Mouse (Mus musculus): ENCODE measurements at regions not wholly inside any gene's neighbourhood (a gene's known extent, or its start where the extent isn't known, plus 50 kb on each side); places are given as distances from the start of the nearest gene placed in this dataset.

DNA sequence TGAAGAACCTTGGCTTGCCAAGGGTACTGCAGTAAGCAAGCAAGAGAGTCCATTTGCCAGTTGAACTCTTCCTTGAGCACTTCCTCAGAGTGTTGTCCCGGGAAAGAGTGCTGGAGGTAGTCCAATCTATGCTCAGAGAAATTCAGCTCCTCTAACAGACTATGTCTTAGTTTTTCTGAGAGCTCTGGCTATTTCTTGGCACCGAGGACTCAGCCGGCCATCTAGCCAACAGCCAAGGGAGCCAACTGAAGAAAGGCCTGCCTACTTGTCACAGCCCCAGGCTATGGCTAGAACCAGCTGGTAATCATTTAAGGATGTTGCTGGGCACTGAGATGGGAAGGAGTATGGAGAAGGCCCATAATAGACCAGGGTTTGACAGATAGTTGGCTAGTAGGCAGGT is 70.8 kb upstream of the Pja1 start:
- no peak for DNase-seq

DNA sequence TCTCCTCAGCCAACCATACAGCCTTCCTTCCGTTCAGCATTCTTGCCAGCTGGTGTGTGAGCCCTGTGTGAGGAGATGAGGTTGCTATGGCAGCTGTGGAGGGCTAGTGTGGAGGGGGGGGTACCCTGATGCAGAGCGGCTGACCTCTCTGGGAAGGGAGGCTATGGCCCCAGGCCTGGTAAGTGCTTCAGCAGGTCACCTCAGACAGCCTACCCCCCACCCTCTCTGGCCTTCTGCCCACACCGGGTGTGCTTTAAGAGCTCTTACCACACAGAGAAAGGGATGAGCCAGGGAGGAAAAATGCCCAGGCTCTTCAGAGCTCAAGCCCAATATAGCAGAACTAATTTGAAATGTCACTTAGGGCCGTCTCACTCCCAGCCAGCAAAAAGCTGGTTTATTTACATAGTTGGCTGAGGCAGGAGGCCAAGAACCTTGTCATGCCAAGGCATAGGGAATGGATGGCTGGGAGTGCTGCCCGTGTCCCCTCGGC is 69.1 kb upstream of the Pja1 start:
- DNase-seq: no peak

DNA sequence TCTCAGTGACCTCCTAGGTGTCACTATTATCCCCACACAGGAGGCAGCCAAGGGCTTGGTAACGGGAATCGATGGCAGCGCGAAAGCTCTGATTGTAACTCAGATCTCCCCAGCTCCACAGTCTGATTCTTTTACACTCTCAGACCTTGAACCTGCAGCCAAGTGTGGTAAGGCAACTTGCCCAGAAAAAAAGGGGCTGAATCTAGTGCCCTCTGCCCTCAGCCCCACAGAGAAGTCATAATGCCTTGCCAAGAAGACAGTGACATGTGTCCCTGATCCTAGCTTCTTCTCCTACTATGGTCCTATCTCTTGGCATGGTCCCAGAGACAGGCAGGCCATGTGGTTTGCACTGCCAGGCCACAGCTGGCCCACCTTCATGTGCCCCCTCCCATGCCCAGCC is 68.6 kb upstream of the Pja1 start:
- DNase-seq: no peak

DNA sequence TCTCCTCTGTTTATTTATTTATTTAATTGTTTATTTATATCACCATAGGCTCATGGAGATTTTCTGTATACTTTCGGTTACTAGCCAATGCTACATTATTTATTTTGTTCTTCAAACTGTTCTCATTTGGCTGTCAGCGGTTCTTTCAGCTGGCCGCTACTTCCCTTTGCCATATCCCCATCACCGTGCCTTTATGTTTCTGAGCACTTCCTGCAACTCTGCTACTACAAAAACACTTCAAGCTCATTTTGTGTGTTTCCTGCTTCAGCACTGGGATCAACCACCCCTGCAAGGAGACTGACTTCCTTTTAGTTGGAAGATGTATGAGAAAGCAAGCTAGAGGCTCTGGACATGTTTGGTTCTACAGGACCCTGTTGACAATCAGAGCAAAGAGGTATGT is 66.7 kb upstream of the Pja1 start:
- no peak for DNase-seq

GRCm38 (mm10) chrX:99534922-99535321 is 63.8 kb upstream of the Pja1 start:
- peak; percentile 23 for DNase-seq

DNA sequence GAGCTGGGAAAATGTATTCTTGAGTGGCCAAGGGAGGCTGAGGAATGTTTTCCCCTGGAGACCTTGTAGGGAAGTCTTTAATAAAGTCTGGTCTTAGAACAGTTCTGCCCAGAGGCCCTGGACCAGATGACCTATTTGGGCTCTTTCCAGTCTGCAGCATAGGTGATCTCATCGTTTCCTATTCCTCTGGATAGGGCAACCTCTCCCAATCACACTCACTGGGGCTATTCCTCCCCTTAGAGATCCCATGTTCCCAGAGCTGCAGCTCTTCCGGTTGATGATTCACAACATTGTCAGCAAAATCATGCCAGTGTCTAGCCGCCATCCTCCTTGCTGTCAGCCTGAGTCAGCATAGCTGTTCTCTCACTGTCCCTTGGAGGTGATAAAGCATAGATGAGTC is 60.1 kb upstream of the Pja1 start:
- no peak for DNase-seq

GRCm38 (mm10) chrX:99530511-99530910 is 59.4 kb upstream of the Pja1 start:
- no peak for DNase-seq

DNA sequence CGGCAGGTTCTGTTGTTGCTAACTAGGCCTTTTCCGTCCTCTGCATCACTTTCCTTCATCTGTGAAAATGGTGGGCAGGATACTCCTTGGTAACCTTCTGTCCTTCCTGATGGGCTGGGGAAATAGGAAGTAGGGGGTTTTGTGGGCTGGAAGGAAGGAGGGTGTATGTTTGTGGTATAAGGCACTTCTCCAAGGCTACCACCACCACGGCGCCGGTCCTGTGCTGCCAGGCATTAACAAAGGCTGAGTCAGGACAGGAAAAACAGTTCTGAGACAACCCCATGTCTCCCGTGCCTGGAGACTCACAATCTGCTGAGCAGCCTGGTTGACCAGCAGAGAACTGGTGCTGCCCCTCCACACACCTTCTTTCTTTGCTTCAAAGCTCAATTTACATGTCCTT is 52.2 kb upstream of the Pja1 start:
- no peak for DNase-seq

DNA sequence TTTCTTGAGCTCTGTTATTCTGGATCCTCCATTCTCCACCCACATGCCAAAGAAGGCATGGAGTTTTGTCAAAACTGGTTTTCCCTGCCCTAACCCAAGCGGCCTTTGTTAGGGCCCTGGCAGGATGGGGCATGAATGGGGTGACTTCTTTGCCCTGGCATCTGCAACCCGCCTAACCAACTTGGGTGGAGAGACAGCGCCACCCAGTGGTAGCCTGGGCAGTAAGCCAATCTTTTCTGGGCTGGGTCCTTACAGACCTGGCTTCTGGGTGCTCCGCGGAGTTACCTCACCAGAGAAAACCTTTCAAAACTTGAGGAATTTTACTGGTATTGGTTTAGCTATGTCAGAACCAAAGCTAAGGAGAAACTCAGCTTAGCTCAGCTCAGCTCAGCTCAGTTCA is 51.8 kb upstream of the Pja1 start:
- peak; percentile 46 for DNase-seq

GRCm38 (mm10) chrX:99522289-99522688 is 51.2 kb upstream of the Pja1 start:
- no peak for DNase-seq

DNA sequence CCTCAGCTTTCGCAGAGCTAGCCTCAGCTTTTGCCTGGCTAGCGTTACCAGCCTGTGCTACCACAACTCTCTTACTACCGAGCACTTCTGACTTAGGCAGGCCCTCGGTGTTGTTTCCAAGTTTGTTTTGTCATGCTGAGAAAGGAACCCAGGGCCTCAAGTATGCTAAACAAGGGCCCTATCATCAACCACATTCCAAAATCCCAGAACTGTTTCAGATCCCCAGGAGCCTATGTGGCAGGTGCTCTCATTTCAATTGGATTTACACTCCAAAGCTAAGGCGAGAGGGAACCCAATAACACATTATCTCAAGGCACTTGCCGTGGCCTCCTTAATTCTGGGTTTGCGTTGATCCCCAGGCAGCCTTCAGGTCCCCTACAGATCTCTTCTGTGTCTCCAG is 50.8 kb upstream of the Pja1 start:
- no peak for DNase-seq

All from right cerebral cortex, postnatal 25 days (tissue).